Mouse (Mus musculus): ENCODE measurements around the gene Atg10. TPM values are rescaled to one million over a fixed set of nuclear protein-coding genes. Genes with fewer than 3 reads are reported as not detected.

Atg10 gene
- polyA plus RNA-seq, 1 experiment from 2014 or later, result 15.4 TPM

DNA sequence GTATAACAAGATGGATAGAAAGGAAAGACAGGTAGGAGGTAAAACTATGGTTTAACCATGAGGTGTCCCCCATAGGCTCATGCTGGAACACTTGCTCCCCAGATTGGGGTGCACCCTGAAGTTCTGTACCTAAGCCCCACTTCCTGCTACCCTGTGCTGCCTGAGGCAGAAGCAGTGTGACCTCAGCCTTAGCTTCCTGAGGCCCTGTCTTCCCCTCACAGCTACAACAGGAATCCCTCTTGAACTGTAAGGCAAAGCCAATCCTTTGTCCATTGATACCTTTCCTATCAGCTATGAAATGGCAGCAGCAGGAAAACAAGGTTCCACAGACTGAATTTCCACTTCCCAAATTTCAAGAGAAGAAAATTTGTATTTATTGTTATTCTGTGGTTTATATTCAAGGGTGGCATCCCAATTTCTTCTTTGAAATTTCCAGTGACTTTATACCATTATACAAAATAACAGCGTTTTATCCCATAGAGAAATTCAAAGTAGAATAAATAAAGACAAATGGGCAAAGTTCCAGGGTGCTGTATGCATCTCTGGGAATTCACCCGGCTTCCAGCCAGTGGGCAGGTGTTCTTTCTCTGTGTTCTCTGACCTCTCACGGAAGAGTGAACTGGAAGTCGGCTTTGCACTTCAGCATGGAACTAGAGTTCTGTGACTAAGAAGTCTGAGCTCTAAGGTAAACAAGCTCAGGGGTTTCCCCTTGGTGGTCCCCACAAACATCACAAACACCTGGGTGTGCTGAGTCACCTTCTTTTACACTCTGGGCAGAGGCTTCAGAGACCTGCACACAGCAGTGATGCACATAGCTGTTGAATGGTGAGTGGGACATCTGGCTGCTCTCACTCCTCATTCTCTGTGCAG lies 132.7 kb downstream of the Atg10 start:
- ATAC-seq, result no peak
- H3K27ac ChIP-seq (ENCODE audit: low read depth, low read length), result no peak overlapping the region
- no peaks in the 10 kb centered on the region for H3K36me3 ChIP-seq (ENCODE audit: control insufficient read depth, insufficient read depth, low read length)
- H3K9ac ChIP-seq (ENCODE audit: low read length), result no peak overlapping the region
- H3K4me2 ChIP-seq (ENCODE audit: low read length), result no peak overlapping the region
- H3K27me3 ChIP-seq (replicated peaks; ENCODE audit: control insufficient read depth, insufficient read depth, low read length), result no peaks in the 10 kb centered on the region
- no peak for DNase-seq (ENCODE audit: low spot score)
- peaks cover 8% of the 10 kb centered on the region; the same call in 1 of the 2 replicates for H3K4me1 ChIP-seq (ENCODE audit: control insufficient read depth, insufficient read depth, low read length)
- WGBS, result 77% methylated on average over 4 of the region's 4 CpGs
- no peak overlapping the region for H3K4me3 ChIP-seq (ENCODE audit: low read depth, low read length)
- no peaks in the 10 kb centered on the region for H3K9me3 ChIP-seq (replicated peaks; ENCODE audit: control insufficient read depth, low read length)

- no peaks in the 10 kb centered on the region for H3K4me1 ChIP-seq (ENCODE audit: control insufficient read depth, insufficient read depth, low read length)
- H3K27ac ChIP-seq (ENCODE audit: low read depth, low read length), result 0 out of 2 replicates have a peak overlapping the region, but pooled peaks have one; percentile 52
- no peak overlapping the region for H3K4me2 ChIP-seq (ENCODE audit: low read length)
- no peaks in the 10 kb centered on the region for H3K9me3 ChIP-seq (replicated peaks; ENCODE audit: control insufficient read depth, low read length)
- no peaks in the 10 kb centered on the region for H3K27me3 ChIP-seq (replicated peaks; ENCODE audit: control insufficient read depth, insufficient read depth, low read length)
- H3K9ac ChIP-seq (ENCODE audit: low read length), result no peak overlapping the region
- no peak overlapping the region for H3K4me3 ChIP-seq (ENCODE audit: low read depth, low read length)
- no peak for DNase-seq (ENCODE audit: low spot score)
- WGBS, result 92% methylated on average over 12 of the region's 12 CpGs
- ATAC-seq, result no peak
- H3K36me3 ChIP-seq (ENCODE audit: control insufficient read depth, insufficient read depth, low read length), result no peaks in the 10 kb centered on the region
Measured at GRCm38 (mm10) chr13:91086361-91086900, 137.3 kb downstream of the Atg10 start.

DNA sequence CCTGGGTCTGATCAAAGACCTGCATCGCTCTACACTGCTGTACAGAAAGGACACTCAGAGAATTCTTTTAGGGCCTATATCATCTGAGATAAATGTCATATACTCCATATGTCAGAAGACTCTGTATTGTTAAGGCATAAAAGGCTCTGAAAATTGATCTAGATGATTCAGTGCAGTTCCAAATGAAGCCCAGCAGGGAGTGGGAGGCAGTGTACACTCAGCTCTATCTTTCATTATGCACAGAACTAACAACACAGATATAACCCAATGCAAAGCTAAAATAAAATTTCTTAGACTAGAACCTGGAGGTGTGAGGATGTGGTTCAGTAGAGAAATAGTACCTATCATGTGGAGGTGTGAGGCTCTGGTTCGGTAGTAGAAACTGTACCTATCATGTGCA lies 151.4 kb downstream of the Atg10 start:
- no peak for DNase-seq (ENCODE audit: low spot score)
- H3K9me3 ChIP-seq (replicated peaks; ENCODE audit: control insufficient read depth, low read length), result no peaks in the 10 kb centered on the region
- 92% methylated on average over 2 of the region's 2 CpGs for WGBS
- H3K36me3 ChIP-seq (ENCODE audit: control insufficient read depth, insufficient read depth, low read length), result no peaks in the 10 kb centered on the region
- no peak overlapping the region for H3K27ac ChIP-seq (ENCODE audit: low read depth, low read length)
- no peak overlapping the region for H3K4me3 ChIP-seq (ENCODE audit: low read depth, low read length)
- H3K27me3 ChIP-seq (replicated peaks; ENCODE audit: control insufficient read depth, insufficient read depth, low read length), result no peaks in the 10 kb centered on the region
- H3K4me1 ChIP-seq (ENCODE audit: control insufficient read depth, insufficient read depth, low read length), result no peaks in the 10 kb centered on the region
- no peak overlapping the region for H3K4me2 ChIP-seq (ENCODE audit: low read length)
- no peak for ATAC-seq
- no peak overlapping the region for H3K9ac ChIP-seq (ENCODE audit: low read length)

DNA sequence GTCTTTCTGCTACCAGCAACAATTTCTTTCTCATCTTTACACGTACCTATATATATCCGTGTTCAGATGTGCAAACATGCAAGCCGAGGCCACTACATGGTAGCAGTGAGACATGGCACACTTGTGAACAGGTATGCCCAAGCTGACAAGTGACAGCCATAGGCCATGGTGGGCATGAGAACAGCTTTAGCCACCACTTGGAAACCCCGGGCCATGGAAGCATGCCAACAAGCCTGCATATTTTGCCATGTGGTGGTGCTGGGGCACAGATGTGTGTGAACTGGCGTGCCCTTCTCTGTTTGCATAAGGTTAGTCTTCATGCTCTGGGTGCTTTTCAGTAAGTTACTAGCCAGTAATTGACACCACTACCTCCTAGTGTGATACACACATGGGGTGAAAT lies 162.9 kb downstream of the Atg10 start:
- ATAC-seq (no peak), DNase-seq (ENCODE audit: low spot score) (no peak)
- 86% methylated on average over 5 of the region's 5 CpGs for WGBS
- Histone ChIP-seq H3K4me2 (ENCODE audit: low read length) (no peak overlapping the region), H3K4me1 (ENCODE audit: control insufficient read depth, insufficient read depth, low read length) (no peaks in the 10 kb centered on the region), H3K9ac (ENCODE audit: low read length) (no peak overlapping the region), H3K27me3 (replicated peaks; ENCODE audit: control insufficient read depth, insufficient read depth, low read length) (no peaks in the 10 kb centered on the region), H3K4me3 (ENCODE audit: low read depth, low read length) (no peak overlapping the region), H3K27ac (ENCODE audit: low read depth, low read length) (no peak overlapping the region), H3K36me3 (ENCODE audit: control insufficient read depth, insufficient read depth, low read length) (no peaks in the 10 kb centered on the region), H3K9me3 (replicated peaks; ENCODE audit: control insufficient read depth, low read length) (no peaks in the 10 kb centered on the region)

DNA sequence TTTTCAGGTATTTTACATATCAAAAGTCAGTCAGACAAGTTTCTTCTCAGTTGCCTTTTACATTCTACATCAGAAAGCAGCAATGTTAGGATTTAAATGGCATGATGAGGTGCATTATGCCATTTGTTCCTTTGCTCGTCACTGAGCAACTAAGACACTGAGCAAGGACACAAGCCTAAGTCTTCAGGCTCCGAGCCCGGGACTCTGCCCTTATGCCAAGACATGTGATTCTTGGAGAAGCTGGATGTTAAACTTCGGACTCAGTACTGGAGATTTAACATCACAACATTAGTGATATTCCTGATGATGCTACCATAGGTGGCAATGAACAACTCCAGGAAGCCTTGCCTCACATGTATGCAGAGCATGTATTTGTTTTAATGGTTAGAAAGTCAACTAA lies 175.6 kb downstream of the Atg10 start:
- Histone ChIP-seq H3K9ac (ENCODE audit: low read length) (no peak overlapping the region), H3K27ac (ENCODE audit: low read depth, low read length) (no peak overlapping the region), H3K4me1 (ENCODE audit: control insufficient read depth, insufficient read depth, low read length) (no peaks in the 10 kb centered on the region), H3K4me3 (ENCODE audit: low read depth, low read length) (no peak overlapping the region), H3K36me3 (ENCODE audit: control insufficient read depth, insufficient read depth, low read length) (no peaks in the 10 kb centered on the region), H3K27me3 (replicated peaks; ENCODE audit: control insufficient read depth, insufficient read depth, low read length) (no peaks in the 10 kb centered on the region), H3K9me3 (replicated peaks; ENCODE audit: control insufficient read depth, low read length) (no peaks in the 10 kb centered on the region), H3K4me2 (ENCODE audit: low read length) (no peak overlapping the region)
- ATAC-seq, result no peak
- WGBS, result 86% methylated on average over 4 of the region's 4 CpGs
- DNase-seq (ENCODE audit: low spot score), result no peak

- Histone ChIP-seq H3K4me1 (ENCODE audit: control insufficient read depth, insufficient read depth, low read length) (no peaks in the 10 kb centered on the region), H3K4me3 (ENCODE audit: low read depth, low read length) (no peak overlapping the region), H3K4me2 (ENCODE audit: low read length) (no peak overlapping the region), H3K36me3 (ENCODE audit: control insufficient read depth, insufficient read depth, low read length) (no peaks in the 10 kb centered on the region), H3K27me3 (replicated peaks; ENCODE audit: control insufficient read depth, insufficient read depth, low read length) (no peaks in the 10 kb centered on the region), H3K27ac (ENCODE audit: low read depth, low read length) (no peak overlapping the region), H3K9ac (ENCODE audit: low read length) (no peak overlapping the region), H3K9me3 (replicated peaks; ENCODE audit: control insufficient read depth, low read length) (no peaks in the 10 kb centered on the region)
- no peak for ATAC-seq
- 93% methylated on average over 5 of the region's 5 CpGs for WGBS
- DNase-seq (ENCODE audit: low spot score), result no peak
Measured at GRCm38 (mm10) chr13:91046851-91047250, 176.9 kb downstream of the Atg10 start.

DNA sequence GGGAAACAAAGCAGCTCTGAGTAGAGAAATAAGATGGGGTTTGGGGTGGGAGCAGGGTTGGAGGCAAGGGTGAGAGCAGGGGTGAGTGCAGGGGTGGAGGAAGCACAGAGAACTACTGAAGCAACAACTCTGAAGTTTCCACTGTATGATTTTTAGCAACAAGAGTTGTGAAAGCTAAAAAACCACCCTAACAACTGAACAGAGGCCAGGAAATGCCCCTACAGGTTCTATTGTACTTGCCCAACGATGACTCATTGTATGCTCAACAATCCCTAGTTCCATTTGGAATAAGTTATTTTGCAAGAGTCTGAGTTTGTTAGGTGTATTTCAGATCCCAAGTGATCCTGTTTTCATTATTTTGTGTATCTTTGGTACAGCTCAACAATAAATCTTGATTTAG lies 182.5 kb downstream of the Atg10 start:
- no peak overlapping the region for H3K27ac ChIP-seq (ENCODE audit: low read depth, low read length)
- no peak overlapping the region for H3K9ac ChIP-seq (ENCODE audit: low read length)
- ATAC-seq (no peak), DNase-seq (ENCODE audit: low spot score) (no peak)
- WGBS, result 77% methylated on average over 1 of the region's 1 CpGs
- no peaks in the 10 kb centered on the region for H3K27me3 ChIP-seq (replicated peaks; ENCODE audit: control insufficient read depth, insufficient read depth, low read length)
- H3K9me3 ChIP-seq (replicated peaks; ENCODE audit: control insufficient read depth, low read length), result no peaks in the 10 kb centered on the region
- H3K36me3 ChIP-seq (ENCODE audit: control insufficient read depth, insufficient read depth, low read length), result no peaks in the 10 kb centered on the region
- H3K4me2 ChIP-seq (ENCODE audit: low read length), result no peak overlapping the region
- H3K4me3 ChIP-seq (ENCODE audit: low read depth, low read length), result no peak overlapping the region
- H3K4me1 ChIP-seq (ENCODE audit: control insufficient read depth, insufficient read depth, low read length), result no peaks in the 10 kb centered on the region

- ATAC-seq, result no peak
- Histone ChIP-seq H3K9ac (ENCODE audit: low read length) (no peak overlapping the region), H3K27ac (ENCODE audit: low read depth, low read length) (no peak overlapping the region), H3K4me3 (ENCODE audit: low read depth, low read length) (no peak overlapping the region), H3K27me3 (replicated peaks; ENCODE audit: control insufficient read depth, insufficient read depth, low read length) (no peaks in the 10 kb centered on the region), H3K4me2 (ENCODE audit: low read length) (no peak overlapping the region), H3K4me1 (ENCODE audit: control insufficient read depth, insufficient read depth, low read length) (no peaks in the 10 kb centered on the region), H3K36me3 (ENCODE audit: control insufficient read depth, insufficient read depth, low read length) (no peaks in the 10 kb centered on the region), H3K9me3 (replicated peaks; ENCODE audit: control insufficient read depth, low read length) (no peaks in the 10 kb centered on the region)
- no peak for DNase-seq (ENCODE audit: low spot score)
Measured at GRCm38 (mm10) chr13:91040421-91040820, 183.3 kb downstream of the Atg10 start.

- Histone ChIP-seq H3K4me3 (ENCODE audit: low read depth, low read length) (no peak overlapping the region), H3K4me1 (ENCODE audit: control insufficient read depth, insufficient read depth, low read length) (no peaks in the 10 kb centered on the region), H3K36me3 (ENCODE audit: control insufficient read depth, insufficient read depth, low read length) (no peaks in the 10 kb centered on the region), H3K9me3 (replicated peaks; ENCODE audit: control insufficient read depth, low read length) (no peaks in the 10 kb centered on the region), H3K27me3 (replicated peaks; ENCODE audit: control insufficient read depth, insufficient read depth, low read length) (no peaks in the 10 kb centered on the region), H3K9ac (ENCODE audit: low read length) (peak overlapping the region; percentile 35; the same call in 1 of the 2 replicates), H3K27ac (ENCODE audit: low read depth, low read length) (no peak overlapping the region), H3K4me2 (ENCODE audit: low read length) (peak overlapping the region; percentile 20)
- peak; percentile 93 for DNase-seq (ENCODE audit: low spot score)
- ATAC-seq, result peak; percentile 100
- 25% methylated on average over 11 of the region's 11 CpGs for WGBS
Measured at GRCm38 (mm10) chr13:91039201-91039807, 184.5 kb downstream of the Atg10 start.
